Mouse (Mus musculus) cortical plate, adult 2 months (tissue): ENCODE data around the gene Smcr8. TPM values are rescaled to one million over a fixed set of nuclear protein-coding genes. Genes with fewer than 3 reads are reported as not detected.
"Not testable (repeated sequence)": the region's sequence is repeated elsewhere in the genome, so short reads cannot be mapped to it uniquely, and the experiment has no call there.

Experiments
- H3K27ac ChIP-seq: fragments of 200-500 bp; 2 replicates; pipeline ENCODE4 v1.5.1; 2012; ENCODE audit warnings: low read length, control low read depth, inconsistent platforms; ENCODE audit not compliant: insufficient read depth
- H3K4me1 ChIP-seq: fragments of 200-500 bp; 2 replicates; pipeline ENCODE4 v1.6.1; 2011; ENCODE audit warnings: low read length; ENCODE audit not compliant: control insufficient read depth, insufficient read depth
- H3K4me3 ChIP-seq: fragments of 200-500 bp; 2 replicates; pipeline ENCODE4 v1.5.1; 2011; ENCODE audit warnings: mild to moderate bottlenecking, low read length, control low read depth; ENCODE audit not compliant: insufficient read depth
- CTCF ChIP-seq: fragments of 200-500 bp; IDR thresholded peaks from 2 replicates; pipeline ENCODE4 v1.5.1; 2011; ENCODE audit warnings: mild to moderate bottlenecking, control low read depth, low read length; ENCODE audit not compliant: insufficient read depth; ENCODE audit errors: extremely low read depth
- POLR2A ChIP-seq: fragments of 200-500 bp; IDR thresholded peaks from 2 replicates; pipeline ENCODE4 v1.6.1; 2011; ENCODE audit warnings: mild to moderate bottlenecking, low read length, control low read depth; ENCODE audit not compliant: insufficient read depth; ENCODE audit errors: extremely low read depth
- polyA plus RNA-seq: library from polyadenylated mRNA; depleted of rRNA; stranded (reverse); fragments of >200 nt; gene quantifications from 2 replicates; pipeline ENCODE4 v1.2.3, GENCODE M21; 2012

Gene Smcr8
- polyA plus RNA-seq, 1 experiment, result 12.0 TPM

DNA sequence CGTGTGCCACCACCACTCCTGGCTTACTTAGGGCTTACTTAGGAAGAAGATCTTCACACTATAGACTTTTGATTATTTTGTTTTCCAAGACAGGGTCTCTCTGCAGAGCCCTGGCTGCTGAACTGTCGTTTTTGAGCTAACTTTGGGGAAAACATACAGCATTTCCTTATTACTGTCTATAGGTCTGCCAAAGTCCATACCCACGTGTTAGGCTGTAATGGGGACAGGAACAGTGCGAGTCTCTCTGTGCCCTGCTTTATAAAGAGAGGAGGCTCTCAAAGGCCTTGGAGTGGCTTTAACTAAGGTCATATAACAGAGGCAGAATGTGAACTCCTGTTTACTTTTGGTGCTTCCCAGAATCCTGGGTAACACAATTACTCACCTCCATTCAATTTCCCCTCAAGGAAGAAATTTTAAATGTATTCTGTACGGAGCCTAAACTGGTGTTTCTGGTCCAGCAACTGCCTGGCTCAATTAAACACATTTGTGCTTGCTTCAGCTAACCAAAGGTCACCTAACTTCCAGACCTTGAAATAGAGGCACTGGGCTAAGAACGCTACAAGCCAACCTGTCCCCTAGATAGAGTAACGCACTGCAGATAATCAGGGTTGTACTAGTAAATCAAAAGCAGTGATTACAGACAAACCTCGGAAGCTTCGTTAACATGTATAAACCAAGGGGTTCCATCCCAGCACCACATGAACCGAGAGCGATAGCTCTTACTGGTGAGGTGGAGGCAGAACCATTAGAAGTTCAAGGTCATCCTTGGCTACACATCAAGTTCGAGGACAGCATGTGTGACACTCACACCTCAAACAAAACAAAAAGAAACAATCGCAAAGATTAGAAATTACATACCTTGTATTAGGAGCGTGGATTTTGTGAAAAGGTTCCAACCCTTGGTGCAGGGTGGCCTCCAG lies 33.0 kb downstream of the Smcr8 start:
- TF ChIP-seq POLR2A (no peak), CTCF (no peak)
- H3K27ac ChIP-seq, result no peak overlapping the region
- peak overlapping the region; percentile 28 for H3K4me3 ChIP-seq
- H3K4me1 ChIP-seq, result no peaks in the 10 kb centered on the region

DNA sequence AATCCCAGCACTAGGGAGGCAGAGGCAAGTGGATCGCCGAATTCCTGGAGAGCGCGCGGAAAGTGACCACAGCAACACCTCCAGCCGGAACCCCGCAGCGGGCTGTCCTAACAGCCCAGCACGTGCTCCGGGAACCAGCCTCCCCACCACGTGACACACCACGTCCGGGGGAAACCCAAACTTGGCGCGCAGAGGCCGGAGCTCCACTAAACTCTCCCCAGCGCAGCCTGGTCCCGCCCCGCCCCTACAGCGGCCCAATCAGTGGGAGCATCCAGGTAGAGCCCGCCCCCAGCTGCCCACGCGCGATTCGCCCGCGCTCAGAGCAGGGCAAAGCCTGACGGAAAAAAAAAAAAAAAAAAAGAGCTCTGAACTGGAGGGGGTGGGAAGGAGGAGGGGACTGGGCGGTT lies 33.7 kb downstream of the Smcr8 start:
- no peak for TF ChIP-seq POLR2A
- TF ChIP-seq CTCF, result no peak
- Histone ChIP-seq H3K4me3 (peak overlapping the region; percentile 28), H3K27ac (no peak overlapping the region), H3K4me1 (no peaks in the 10 kb centered on the region)

DNA sequence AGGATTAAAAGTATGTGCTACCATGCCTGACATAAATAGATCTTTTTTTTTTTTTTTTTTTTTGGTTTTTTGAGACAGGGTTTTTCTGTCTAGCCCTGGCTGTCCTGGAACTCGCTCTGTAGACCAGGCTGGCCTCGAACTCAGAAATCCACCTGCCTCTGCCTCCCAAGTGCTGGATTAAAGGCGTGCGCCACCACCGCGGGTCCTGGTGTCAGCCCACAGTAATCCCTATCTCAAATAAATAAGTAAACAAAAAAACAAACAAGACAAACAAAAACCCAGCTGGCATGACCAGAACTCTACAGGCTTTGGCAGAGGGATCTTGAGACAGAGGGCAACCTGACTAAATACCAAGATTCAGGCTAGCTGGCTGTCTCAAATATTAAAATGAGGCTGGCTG lies 34.3 kb downstream of the Smcr8 start, which contains the start of gene Shmt1:
Gene Shmt1 (minus strand): TSS at position 101 of the 400 bp plus-strand sequence.
- H3K4me3 ChIP-seq, result peak within 1 kb of the TSS; percentile 28
- not testable (repeated sequence) for H3K4me1 ChIP-seq, H3K27ac ChIP-seq

DNA sequence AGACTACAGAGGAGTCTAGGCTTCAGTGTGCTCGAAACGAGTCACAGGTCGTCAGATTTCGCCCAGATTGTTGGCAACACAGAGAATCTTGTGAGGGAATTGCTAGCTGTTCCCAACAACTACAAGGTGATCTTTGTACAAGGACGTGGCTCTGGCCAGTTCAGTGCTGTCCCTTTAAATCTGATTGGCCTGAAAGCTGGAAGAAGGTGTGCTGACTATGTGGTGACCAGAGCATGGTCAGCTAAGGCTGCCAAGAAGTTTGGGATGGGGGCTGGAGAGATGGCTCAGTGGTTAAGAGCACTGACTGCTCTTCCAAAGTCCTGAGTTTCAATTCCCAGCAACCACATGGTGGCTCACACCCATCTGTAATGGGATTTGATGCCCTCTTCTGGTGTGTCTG lies 39.1 kb downstream of the Smcr8 start:
- TF ChIP-seq CTCF, result no peak
- TF ChIP-seq POLR2A, result no peak
- Histone ChIP-seq H3K27ac (no peak overlapping the region), H3K4me3 (no peak overlapping the region), H3K4me1 (no peaks in the 10 kb centered on the region)

DNA sequence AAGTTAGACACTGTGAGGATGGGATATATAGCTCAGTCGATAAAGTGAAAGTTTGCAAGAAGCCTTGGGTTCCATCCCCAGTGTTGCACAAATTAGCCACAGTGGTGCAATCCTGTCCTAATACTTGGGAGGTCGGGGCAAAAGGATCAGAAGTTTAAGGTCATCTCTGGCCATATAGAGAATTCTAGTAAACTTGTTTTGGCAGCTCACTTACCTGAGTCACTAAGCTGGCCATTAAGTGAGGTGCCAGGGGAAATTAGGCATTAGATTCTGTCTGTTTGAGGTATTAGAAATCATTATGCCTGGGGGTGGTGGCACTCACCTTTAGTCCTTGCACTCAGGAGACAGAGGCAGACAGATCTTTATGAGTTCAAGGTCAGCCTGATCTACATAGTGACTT lies 46.4 kb downstream of the Smcr8 start:
- TF ChIP-seq CTCF (no peak), POLR2A (no peak)
- Histone ChIP-seq H3K27ac (no peak overlapping the region), H3K4me3 (no peak overlapping the region), H3K4me1 (no peaks in the 10 kb centered on the region)

DNA sequence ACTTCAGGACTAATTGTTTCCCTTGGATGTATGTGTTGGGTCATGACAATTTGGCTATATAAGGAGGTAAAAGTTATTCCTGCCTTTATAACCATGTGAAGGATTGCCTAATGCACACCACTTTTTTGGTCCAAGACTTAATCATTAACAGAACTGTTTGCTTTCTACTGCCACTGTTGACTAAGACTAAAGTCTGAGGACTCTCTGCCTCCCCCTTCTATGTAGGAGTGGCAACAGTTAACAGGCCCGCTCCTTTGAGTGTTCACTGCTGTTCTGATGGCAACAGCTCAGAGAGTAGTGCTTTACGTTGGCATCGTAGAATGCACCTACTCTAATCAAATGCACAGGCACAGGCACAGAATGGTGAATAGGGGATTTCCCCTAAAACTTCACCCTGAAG lies 47.9 kb downstream of the Smcr8 start:
- no peaks in the 10 kb centered on the region for H3K4me1 ChIP-seq
- no peak for TF ChIP-seq POLR2A
- TF ChIP-seq CTCF, result no peak
- H3K27ac ChIP-seq, result no peak overlapping the region
- H3K4me3 ChIP-seq, result no peak overlapping the region

DNA sequence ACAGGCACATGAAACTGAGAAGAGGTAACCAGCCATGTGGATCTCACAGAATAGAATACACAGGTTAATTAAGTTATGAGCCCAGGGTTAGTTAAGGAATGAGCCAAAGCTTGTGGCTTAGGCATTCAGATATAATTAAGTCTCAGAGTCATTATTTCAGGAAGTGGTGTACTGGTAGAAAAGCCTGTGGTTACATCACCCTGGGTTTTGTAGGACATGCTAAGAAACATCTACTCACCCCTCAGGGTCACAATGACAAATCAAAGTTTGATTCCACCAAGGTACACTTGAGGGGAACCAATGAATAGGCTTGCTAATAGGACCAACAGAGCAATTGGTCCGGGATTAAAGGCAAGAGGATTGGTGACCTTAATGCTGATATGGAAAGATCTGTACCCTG lies 49.4 kb downstream of the Smcr8 start:
- H3K4me1 ChIP-seq, result peaks cover 2% of the 10 kb centered on the region; the same call in 1 of the 2 replicates

DNA sequence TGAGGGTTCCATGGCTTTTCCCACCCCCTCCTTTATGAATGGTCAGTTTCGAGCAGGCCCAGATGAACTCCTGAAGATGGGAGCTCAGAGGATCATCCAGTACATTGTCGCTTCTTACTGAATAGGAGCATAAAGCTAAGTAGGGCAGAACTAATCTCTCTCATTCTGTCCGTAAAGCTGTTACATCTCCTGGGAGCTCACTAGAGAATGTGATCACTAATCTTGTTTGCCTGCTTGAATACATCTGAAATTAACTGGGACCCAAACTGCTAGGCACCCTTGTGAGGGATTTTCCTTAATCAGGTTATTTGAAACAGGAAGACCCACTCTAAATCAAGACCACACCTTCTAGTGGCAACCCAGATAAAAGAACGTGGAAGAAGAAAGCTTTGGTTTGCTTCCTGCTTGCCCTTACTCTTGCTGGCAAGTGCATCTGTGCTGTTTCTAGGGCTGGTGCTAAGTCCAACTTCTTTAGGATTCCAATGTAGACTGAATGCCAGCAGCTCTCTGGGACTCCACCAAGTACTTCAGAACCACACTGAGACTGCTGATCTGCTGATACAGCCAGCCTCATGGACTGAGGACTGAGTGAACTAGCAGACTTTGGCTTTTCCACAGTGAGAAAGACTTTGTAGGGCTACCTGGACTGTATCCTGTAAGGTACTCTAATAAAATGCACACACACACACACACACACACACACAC lies 50.1 kb downstream of the Smcr8 start:
- Histone ChIP-seq H3K4me1 (peaks cover 2% of the 10 kb centered on the region; the same call in 1 of the 2 replicates), H3K4me3 (no peak overlapping the region), H3K27ac (no peak overlapping the region)
- TF ChIP-seq POLR2A, result no peak

More for the DNA sequence above, 49.4 kb downstream of the Smcr8 start:
- Histone ChIP-seq H3K27ac (no peak overlapping the region), H3K4me3 (no peak overlapping the region)
- TF ChIP-seq CTCF (no peak), POLR2A (no peak)

DNA sequence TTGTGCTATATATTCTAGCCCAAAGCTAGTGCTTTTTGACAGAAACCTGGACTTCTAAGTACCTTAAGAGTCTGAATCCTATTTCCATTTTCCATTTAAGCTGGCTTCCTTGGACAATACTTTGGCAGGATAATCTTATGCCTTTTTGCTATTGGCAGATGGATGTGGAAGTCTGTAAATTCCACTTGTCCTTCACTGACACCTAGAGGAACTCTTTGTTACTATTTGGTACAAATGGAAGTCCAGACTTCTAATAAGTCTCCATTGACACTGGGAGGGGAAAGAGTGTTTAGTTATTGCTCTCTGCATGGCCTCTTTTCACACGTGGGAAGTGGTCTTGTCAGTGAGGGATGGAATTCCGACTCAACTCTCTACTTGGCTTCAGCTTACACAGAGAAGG lies 51.6 kb downstream of the Smcr8 start:
- Histone ChIP-seq H3K27ac (no peak overlapping the region), H3K4me1 (peaks cover 2% of the 10 kb centered on the region; the same call in 1 of the 2 replicates), H3K4me3 (no peak overlapping the region)
- no peak for TF ChIP-seq POLR2A
- TF ChIP-seq CTCF, result no peak
